Mouse (Mus musculus) neural tube, embryonic 12.5 days (tissue): ENCODE data around the gene Olfr907. TPM values are rescaled to one million over a fixed set of nuclear protein-coding genes. Genes with fewer than 3 reads are reported as not detected.

Source experiments
- ATAC-seq: fragments of 200-750 bp; cut with Nextera tagmentation; 2 replicates; pipeline ENCODE4 v1.8.0; 2017; ENCODE audit warnings: low read depth, mild to moderate bottlenecking, moderate TSS enrichment, moderate library complexity; ENCODE audit not compliant: low FRiP score
- H3K27ac ChIP-seq: fragments of 300-500 bp; sonication (generic); 2 replicates; pipeline ENCODE4 v1.5.1; 2016
- H3K27me3 ChIP-seq: fragments of 300-500 bp; sonication (generic); replicated peaks from 2 replicates; pipeline ENCODE4 v1.6.1; 2016; ENCODE audit warnings: mild to moderate bottlenecking
- H3K36me3 ChIP-seq: fragments of 300-500 bp; sonication (generic); 2 replicates; pipeline ENCODE4 v1.6.1; 2016; ENCODE audit warnings: mild to moderate bottlenecking
- H3K4me1 ChIP-seq: fragments of 300-500 bp; sonication (generic); 2 replicates; pipeline ENCODE4 v1.6.1; 2016
- H3K4me2 ChIP-seq: fragments of 300-500 bp; sonication (generic); replicated peaks from 2 replicates; pipeline ENCODE4 v1.6.1; 2016; ENCODE audit warnings: mild to moderate bottlenecking
- H3K4me3 ChIP-seq: fragments of 300-500 bp; sonication (generic); 2 replicates; pipeline ENCODE4 v1.5.1; 2016
- H3K9ac ChIP-seq: fragments of 300-500 bp; sonication (generic); 2 replicates; pipeline ENCODE4 v1.6.1; 2016; ENCODE audit warnings: mild to moderate bottlenecking
- H3K9me3 ChIP-seq: fragments of 300-500 bp; sonication (generic); 2 replicates; pipeline ENCODE4 v1.6.1; 2016; ENCODE audit warnings: mild to moderate bottlenecking
- WGBS: fragments of 180-500 bp; shearing (Covaris S2); methylation state at CpG from one replicate; pipeline ENCODE4 v1.1.7; 2016; 5-methylcytosine and 5-hydroxymethylcytosine counted together
- polyA plus RNA-seq: library from polyadenylated mRNA; unstranded; fragments of >200 nt; fragmentation: Nextera tagmentation; extraction: Ambion mirVana; gene quantifications from 2 replicates; pipeline ENCODE4 v1.2.1, GENCODE M21; 2016

Gene Olfr907
- not detected in 2 replicates for polyA plus RNA-seq

GRCm38 (mm10) chr9:38495501-38495900 lies at the start of gene Olfr907:
TSS of gene Olfr907 (plus strand) at chr9:38495801.
- no peaks in the 10 kb centered on the region for H3K9me3 ChIP-seq
- H3K9ac ChIP-seq = no peak within 1 kb of the TSS
- no peaks in the 10 kb centered on the region for H3K27me3 ChIP-seq
- ATAC-seq = no peak
- H3K4me1 ChIP-seq = no peaks in the 10 kb centered on the region
- H3K4me3 ChIP-seq = no peak within 1 kb of the TSS
- WGBS = 89% methylated on average over 2 of the region's 2 CpGs
- no peaks in the 10 kb centered on the region for H3K36me3 ChIP-seq
- no peak within 1 kb of the TSS for H3K27ac ChIP-seq
- H3K4me2 ChIP-seq = no peak within 1 kb of the TSS

GRCm38 (mm10) chr9:38447352-38447751 lies 48.2 kb upstream of the Olfr907 start, which contains the start of gene Olfr902:
TSS of gene Olfr902 (plus strand) at chr9:38447652.
- no peak for ATAC-seq
- Histone ChIP-seq H3K27me3 (no peaks in the 10 kb centered on the region), H3K4me3 (no peak within 1 kb of the TSS), H3K4me2 (no peak within 1 kb of the TSS), H3K9me3 (no peaks in the 10 kb centered on the region), H3K9ac (no peak within 1 kb of the TSS), H3K27ac (no peak within 1 kb of the TSS), H3K36me3 (no peaks in the 10 kb centered on the region), H3K4me1 (no peaks in the 10 kb centered on the region)
- 91% methylated on average over 5 of the region's 5 CpGs for WGBS

- no peaks in the 10 kb centered on the region for H3K9me3 ChIP-seq
- H3K4me3 ChIP-seq = no peak within 1 kb of the TSS
- no peak within 1 kb of the TSS for H3K9ac ChIP-seq
- no peak within 1 kb of the TSS for H3K4me2 ChIP-seq
- ATAC-seq = no peak
- H3K27ac ChIP-seq = no peak within 1 kb of the TSS
- H3K4me1 ChIP-seq = no peaks in the 10 kb centered on the region
- H3K36me3 ChIP-seq = no peaks in the 10 kb centered on the region
- no peaks in the 10 kb centered on the region for H3K27me3 ChIP-seq
Observed at GRCm38 (mm10) chr9:38462844-38463243, 32.8 kb upstream of the Olfr907 start, which contains the start of gene Olfr904. TSS of gene Olfr904 (plus strand) at chr9:38463144.

- Histone ChIP-seq H3K36me3 (no peaks in the 10 kb centered on the region), H3K4me3 (no peak within 1 kb of the TSS), H3K4me1 (no peaks in the 10 kb centered on the region), H3K9ac (no peak within 1 kb of the TSS), H3K9me3 (no peaks in the 10 kb centered on the region), H3K27me3 (no peaks in the 10 kb centered on the region), H3K4me2 (no peak within 1 kb of the TSS), H3K27ac (no peak within 1 kb of the TSS)
- no peak for ATAC-seq
Observed at GRCm38 (mm10) chr9:38470807-38471206, 24.8 kb upstream of the Olfr907 start, which contains the start of gene Olfr905. TSS of gene Olfr905 (plus strand) at chr9:38471107.

- no peak within 1 kb of the TSS for H3K27ac ChIP-seq
- no peak within 1 kb of the TSS for H3K4me2 ChIP-seq
- no peak within 1 kb of the TSS for H3K9ac ChIP-seq
- no peaks in the 10 kb centered on the region for H3K9me3 ChIP-seq
- no peaks in the 10 kb centered on the region for H3K36me3 ChIP-seq
- no peak for ATAC-seq
- H3K4me1 ChIP-seq = no peaks in the 10 kb centered on the region
- WGBS = 92% methylated on average over 3 of the region's 3 CpGs
- no peaks in the 10 kb centered on the region for H3K27me3 ChIP-seq
- H3K4me3 ChIP-seq = no peak within 1 kb of the TSS
Observed at GRCm38 (mm10) chr9:38486785-38487184, 8.8 kb upstream of the Olfr907 start, which contains the start of gene Olfr906. TSS of gene Olfr906 (plus strand) at chr9:38487085.

- Histone ChIP-seq H3K27me3 (no peaks in the 10 kb centered on the region), H3K4me1 (no peaks in the 10 kb centered on the region), H3K27ac (no peak overlapping the region), H3K9ac (no peak overlapping the region), H3K4me3 (no peak overlapping the region), H3K4me2 (no peak overlapping the region), H3K36me3 (no peaks in the 10 kb centered on the region), H3K9me3 (no peaks in the 10 kb centered on the region)
- no peak for ATAC-seq
- WGBS = 64% methylated on average over 2 of the region's 2 CpGs
Observed at GRCm38 (mm10) chr9:38512353-38512752, 16.8 kb downstream of the Olfr907 start.

GRCm38 (mm10) chr9:38521280-38521679 lies 25.7 kb downstream of the Olfr907 start, which contains the start of gene Olfr911-ps1:
TSS of gene Olfr911-ps1 (plus strand) at chr9:38521580.
- Histone ChIP-seq H3K4me2 (no peak within 1 kb of the TSS), H3K4me1 (no peaks in the 10 kb centered on the region), H3K36me3 (no peaks in the 10 kb centered on the region), H3K9ac (no peak within 1 kb of the TSS), H3K9me3 (no peaks in the 10 kb centered on the region), H3K27ac (no peak within 1 kb of the TSS), H3K27me3 (no peaks in the 10 kb centered on the region), H3K4me3 (no peak within 1 kb of the TSS)
- no peak for ATAC-seq
- WGBS = 88% methylated on average over 1 of the region's 1 CpGs

- ATAC-seq = no peak
- no peaks in the 10 kb centered on the region for H3K27me3 ChIP-seq
- no peaks in the 10 kb centered on the region for H3K4me1 ChIP-seq
- no peak within 1 kb of the TSS for H3K4me2 ChIP-seq
- WGBS = 93% methylated on average over 2 of the region's 2 CpGs
- H3K9ac ChIP-seq = no peak within 1 kb of the TSS
- H3K27ac ChIP-seq = no peak within 1 kb of the TSS
- no peaks in the 10 kb centered on the region for H3K36me3 ChIP-seq
- H3K9me3 ChIP-seq = no peaks in the 10 kb centered on the region
- no peak within 1 kb of the TSS for H3K4me3 ChIP-seq
Observed at GRCm38 (mm10) chr9:38537549-38537948, 41.9 kb downstream of the Olfr907 start, which contains the start of gene Olfr910. TSS of gene Olfr910 (plus strand) at chr9:38537849.

Other genes with a start within 250 kb of the Olfr907 start
- gene Olfr143, start 243.0 kb upstream of the Olfr907 start, polyA plus RNA-seq = not detected in 2 replicates
- gene Olfr895, start 227.9 kb upstream of the Olfr907 start, polyA plus RNA-seq = not detected in 2 replicates
- not detected in 2 replicates for gene Olfr896-ps1, start 204.7 kb upstream of the Olfr907 start, polyA plus RNA-seq
- gene Olfr25, start 166.7 kb upstream of the Olfr907 start, polyA plus RNA-seq = not detected in 2 replicates
- not detected in 2 replicates for gene Olfr898, start 147.4 kb upstream of the Olfr907 start, polyA plus RNA-seq
- not detected in 2 replicates for gene Olfr250, start 128.9 kb upstream of the Olfr907 start, polyA plus RNA-seq
- gene Olfr251, start 118.7 kb upstream of the Olfr907 start, polyA plus RNA-seq = not detected in 2 replicates
- gene Olfr147, start 94.1 kb upstream of the Olfr907 start, polyA plus RNA-seq = not detected in 2 replicates
- not detected in 2 replicates for gene Olfr901, start 66.3 kb upstream of the Olfr907 start, polyA plus RNA-seq
- not detected in 2 replicates for gene Olfr902, start 48.1 kb upstream of the Olfr907 start, polyA plus RNA-seq
- not detected in 2 replicates for gene Olfr904, start 32.7 kb upstream of the Olfr907 start, polyA plus RNA-seq
- gene Olfr905, start 24.7 kb upstream of the Olfr907 start, polyA plus RNA-seq = not detected in 2 replicates
- not detected in 2 replicates for gene Olfr906, start 8.7 kb upstream of the Olfr907 start, polyA plus RNA-seq
- gene Olfr911-ps1, start 25.8 kb downstream of the Olfr907 start, polyA plus RNA-seq = not detected in 2 replicates
- not detected in 2 replicates for gene Olfr910, start 42.0 kb downstream of the Olfr907 start, polyA plus RNA-seq
- not detected in 2 replicates for gene Olfr912, start 84.4 kb downstream of the Olfr907 start, polyA plus RNA-seq
- not detected in 2 replicates for gene Olfr913, start 97.0 kb downstream of the Olfr907 start, polyA plus RNA-seq
- not detected in 2 replicates for gene Olfr914, start 109.3 kb downstream of the Olfr907 start, polyA plus RNA-seq
- gene Olfr916, start 164.1 kb downstream of the Olfr907 start, polyA plus RNA-seq = not detected in 2 replicates
- not detected in 2 replicates for gene Olfr917, start 170.0 kb downstream of the Olfr907 start, polyA plus RNA-seq
- gene Olfr918, start 178.8 kb downstream of the Olfr907 start, polyA plus RNA-seq = not detected in 2 replicates
- gene Olfr919, start 207.9 kb downstream of the Olfr907 start, polyA plus RNA-seq = not detected in 2 replicates
- gene Vwa5a, start 222.5 kb downstream of the Olfr907 start, polyA plus RNA-seq = 8.5 and 9.7 TPM in 2 replicates